Mouse (Mus musculus): ENCODE data around the gene Cct3. TPM values are rescaled to one million over a fixed set of nuclear protein-coding genes. Genes with fewer than 3 reads are reported as not detected.

Cct3 gene
- total RNA-seq, 1 experiment, result 920 TPM

DNA sequence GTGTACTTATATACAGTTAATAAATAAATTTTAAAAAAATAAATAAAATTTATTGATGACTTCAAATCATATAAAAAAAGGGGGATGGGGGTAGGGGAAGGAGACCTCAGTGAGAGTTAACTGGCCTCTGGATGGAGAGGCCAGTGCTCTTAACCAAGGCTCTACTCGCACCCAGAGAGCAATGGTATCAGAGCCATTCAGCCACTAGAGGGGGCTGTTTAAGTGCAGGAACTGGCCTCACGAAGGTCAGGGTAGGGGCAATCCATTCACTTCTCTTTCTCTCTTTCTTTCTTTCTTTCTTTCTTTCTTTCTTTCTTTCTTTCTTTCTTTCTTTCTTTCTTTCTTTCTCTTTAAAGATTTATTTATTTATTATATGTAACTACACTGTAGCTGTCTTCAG is 34.4 kb downstream of the Cct3 start:
- in situ Hi-C loops (cut with MboI; ENCODE audit: low sequenced_read_pairs in 2 of 2, unreplicated experiment in 2 of 2), result no loop called here
- Histone ChIP-seq H3K27ac (ENCODE audit: insufficient read depth, low read depth, low read length, poor library complexity, severe bottlenecking) (no peak overlapping the region), H3K4me1 (ENCODE audit: control insufficient read depth in 2 of 2, insufficient read depth in 2 of 2, low read length in 2 of 2, poor library complexity in 1 of 2) (peaks cover 0 to 19% of the 10 kb centered on the region in 2 experiments; a peak in 1 of 4 replicates), H3K36me3 (ENCODE audit: control insufficient read depth, insufficient read depth, low read length, poor library complexity, severe bottlenecking) (peaks cover 22% of the 10 kb centered on the region), H3K4me3 (ENCODE audit: insufficient read depth in 1 of 2, low read depth in 1 of 2, low read length in 2 of 2, poor library complexity in 1 of 2, severe bottlenecking in 1 of 2) (no peak overlapping the region), H3K9ac (ENCODE audit: insufficient read depth, low read depth, low read length, poor library complexity, severe bottlenecking) (no peak overlapping the region), H3K9me3 (ENCODE audit: control insufficient read depth, insufficient read depth, low read depth, low read length) (no peaks in the 10 kb centered on the region)
- TF ChIP-seq CHD2 (IDR thresholded peaks at IDR 0.05; ENCODE audit: low read depth, low read length), result no peak
- TF ChIP-seq ZC3H11A (IDR thresholded peaks at IDR 0.05; ENCODE audit: borderline replicate concordance, low read depth, low read length), result no peak
- no peak for TF ChIP-seq HCFC1 (IDR thresholded peaks at IDR 0.05; ENCODE audit: borderline replicate concordance, insufficient read depth, low read length)
- no peak for TF ChIP-seq ZNF384 (IDR thresholded peaks at IDR 0.05; ENCODE audit: low read depth, low read length)
- TF ChIP-seq MAFK (IDR thresholded peaks at IDR 0.05; ENCODE audit: insufficient read depth, low read depth, low read length), result no peak
- peak; percentile 75 for DNase-seq (ENCODE audit: low read depth, low spot score)

DNA sequence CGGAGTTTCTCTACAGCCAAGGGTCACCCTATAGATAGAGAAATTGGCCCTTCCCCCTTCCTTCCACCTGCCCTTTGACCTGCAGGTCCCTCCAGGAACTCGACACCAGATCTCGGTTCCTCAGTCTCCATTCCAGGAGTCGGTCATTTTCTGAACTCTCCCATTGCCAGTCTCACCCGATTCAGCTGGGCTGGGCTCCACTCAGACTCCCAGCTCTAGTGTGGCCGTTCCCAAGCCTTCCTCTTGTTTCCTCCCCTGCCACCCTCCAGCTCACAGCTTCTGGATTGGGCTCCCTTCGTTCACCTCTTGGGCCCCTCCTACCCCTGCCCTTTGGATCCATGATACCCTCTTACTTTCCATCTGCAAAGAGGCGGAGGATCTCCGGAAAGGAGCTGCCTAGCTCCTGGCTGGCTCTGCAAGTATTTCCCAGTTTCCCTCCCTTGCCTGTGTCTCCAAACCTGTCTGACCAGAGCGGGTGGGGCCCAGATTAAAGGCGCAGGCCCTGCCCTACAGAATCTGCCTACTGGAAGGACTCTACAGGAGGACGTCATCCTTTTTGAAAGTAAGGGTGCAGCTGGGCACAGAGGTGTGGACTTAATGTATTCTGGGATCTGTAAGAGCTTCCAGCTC is 37.2 kb downstream of the Cct3 start:
- no peak for TF ChIP-seq ZC3H11A (IDR thresholded peaks at IDR 0.05; ENCODE audit: borderline replicate concordance, low read depth, low read length)
- TF ChIP-seq MAFK (IDR thresholded peaks at IDR 0.05; ENCODE audit: insufficient read depth, low read depth, low read length), result no peak
- peak overlapping the region; percentile 98 for H3K9ac ChIP-seq (ENCODE audit: insufficient read depth, low read depth, low read length, poor library complexity, severe bottlenecking)
- no peaks in the 10 kb centered on the region for H3K9me3 ChIP-seq (ENCODE audit: control insufficient read depth, insufficient read depth, low read depth, low read length)
- peaks cover 9% of the 10 kb centered on the region; the same call in 1 of the 2 replicates for H3K36me3 ChIP-seq (ENCODE audit: control insufficient read depth, insufficient read depth, low read length, poor library complexity, severe bottlenecking)
- H3K27ac ChIP-seq (ENCODE audit: insufficient read depth, low read depth, low read length, poor library complexity, severe bottlenecking), result peak overlapping the region; percentile 99
- in situ Hi-C loops (cut with MboI; ENCODE audit: low sequenced_read_pairs in 2 of 2, unreplicated experiment in 2 of 2), result no loop called here
- no peak for DNase-seq (ENCODE audit: low read depth, low spot score)
- peak overlapping the region; percentile 77 to 91 for H3K4me3 ChIP-seq (ENCODE audit: insufficient read depth in 1 of 2, low read depth in 1 of 2, low read length in 2 of 2, poor library complexity in 1 of 2, severe bottlenecking in 1 of 2)
- peaks cover 0 to 23% of the 10 kb centered on the region in 2 experiments; a peak in 1 of 4 replicates for H3K4me1 ChIP-seq (ENCODE audit: control insufficient read depth in 2 of 2, insufficient read depth in 2 of 2, low read length in 2 of 2, poor library complexity in 1 of 2)

DNA sequence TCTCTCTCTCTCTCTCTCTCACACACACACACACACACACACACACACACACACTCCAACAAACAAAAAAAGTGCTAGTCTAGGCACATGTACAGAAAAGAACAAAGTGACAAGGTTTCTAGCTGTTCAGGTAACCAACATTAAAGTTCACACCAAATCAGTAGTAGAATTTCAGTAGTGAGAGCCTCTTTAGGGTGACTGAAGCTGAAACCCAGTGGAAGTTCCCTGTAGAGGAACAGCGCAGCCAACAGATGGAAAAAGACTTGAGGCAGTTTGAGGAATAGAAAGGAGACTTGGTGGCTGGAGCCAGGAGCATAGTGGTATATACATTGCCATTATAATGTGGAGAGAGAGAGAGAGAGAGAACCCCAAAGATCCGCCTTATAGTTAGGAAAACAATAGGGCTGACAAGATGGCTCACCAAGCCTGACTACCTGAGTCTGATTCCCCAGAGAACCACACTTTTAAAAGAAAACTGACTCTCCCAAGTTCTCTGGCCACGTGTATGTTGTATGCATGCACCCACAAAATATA is 38.1 kb downstream of the Cct3 start:
- Histone ChIP-seq H3K9me3 (ENCODE audit: control insufficient read depth, insufficient read depth, low read depth, low read length) (no peaks in the 10 kb centered on the region), H3K4me1 (ENCODE audit: control insufficient read depth in 2 of 2, insufficient read depth in 2 of 2, low read length in 2 of 2, poor library complexity in 1 of 2) (peaks cover 0 to 21% of the 10 kb centered on the region in 2 experiments; a peak in 1 of 4 replicates), H3K36me3 (ENCODE audit: control insufficient read depth, insufficient read depth, low read length, poor library complexity, severe bottlenecking) (peaks cover 6% of the 10 kb centered on the region; the same call in 1 of the 2 replicates), H3K27ac (ENCODE audit: insufficient read depth, low read depth, low read length, poor library complexity, severe bottlenecking) (peak overlapping the region; percentile 99), H3K9ac (ENCODE audit: insufficient read depth, low read depth, low read length, poor library complexity, severe bottlenecking) (peak overlapping the region; percentile 98), H3K4me3 (ENCODE audit: insufficient read depth in 1 of 2, low read depth in 1 of 2, low read length in 2 of 2, poor library complexity in 1 of 2, severe bottlenecking in 1 of 2) (peak overlapping the region; percentile 77 to 91)
- DNase-seq (ENCODE audit: low read depth, low spot score), result no peak
- TF ChIP-seq ZC3H11A (IDR thresholded peaks at IDR 0.05; ENCODE audit: borderline replicate concordance, low read depth, low read length), result no peak
- TF ChIP-seq HCFC1 (IDR thresholded peaks at IDR 0.05; ENCODE audit: borderline replicate concordance, insufficient read depth, low read length), result no peak
- TF ChIP-seq ZNF384 (IDR thresholded peaks at IDR 0.05; ENCODE audit: low read depth, low read length), result no peak
- no peak for TF ChIP-seq CHD2 (IDR thresholded peaks at IDR 0.05; ENCODE audit: low read depth, low read length)
- no peak for TF ChIP-seq MAFK (IDR thresholded peaks at IDR 0.05; ENCODE audit: insufficient read depth, low read depth, low read length)
- in situ Hi-C loops (cut with MboI; ENCODE audit: low sequenced_read_pairs in 2 of 2, unreplicated experiment in 2 of 2), result loop anchor here in 1 of 2 experiments (5.0 kb wide), 1 partner anchor 38 kb away; the partner anchor contains the start of genes Cct3 and Tsacc

GRCm38 (mm10) chr3:88335436-88336053 is 38.6 kb downstream of the Cct3 start:
- Histone ChIP-seq H3K4me3 (ENCODE audit: insufficient read depth in 1 of 2, low read depth in 1 of 2, low read length in 2 of 2, poor library complexity in 1 of 2, severe bottlenecking in 1 of 2) (peak overlapping the region; percentile 77 to 91), H3K9ac (ENCODE audit: insufficient read depth, low read depth, low read length, poor library complexity, severe bottlenecking) (peak overlapping the region; percentile 98), H3K9me3 (ENCODE audit: control insufficient read depth, insufficient read depth, low read depth, low read length) (no peaks in the 10 kb centered on the region), H3K4me1 (ENCODE audit: control insufficient read depth in 2 of 2, insufficient read depth in 2 of 2, low read length in 2 of 2, poor library complexity in 1 of 2) (peaks cover 0 to 21% of the 10 kb centered on the region in 2 experiments; a peak in 1 of 4 replicates), H3K36me3 (ENCODE audit: control insufficient read depth, insufficient read depth, low read length, poor library complexity, severe bottlenecking) (peaks cover 5% of the 10 kb centered on the region; the same call in 1 of the 2 replicates), H3K27ac (ENCODE audit: insufficient read depth, low read depth, low read length, poor library complexity, severe bottlenecking) (peak overlapping the region; percentile 99)
- no peak for TF ChIP-seq CHD2 (IDR thresholded peaks at IDR 0.05; ENCODE audit: low read depth, low read length)
- in situ Hi-C loops (cut with MboI; ENCODE audit: low sequenced_read_pairs in 2 of 2, unreplicated experiment in 2 of 2), result loop anchor here in 1 of 2 experiments (5.0 kb wide), 1 partner anchor 38 kb away; the partner anchor contains the start of genes Cct3 and Tsacc
- DNase-seq (ENCODE audit: low read depth, low spot score), result no peak

Data from ES-E14 (cell line).